Mouse (Mus musculus): ENCODE measurements at regions not wholly inside any gene's neighbourhood (a gene's known extent, or its start where the extent isn't known, plus 50 kb on each side); places are given as distances from the start of the nearest gene placed in this dataset.

- DNase-seq (ENCODE audit: low spot score in 2 of 2) = no peak
Measured at GRCm38 (mm10) chr1:137010240-137010926, 50.1 kb upstream of the Nr5a2 start.

All from heart, adult 9 months (tissue).